In the genomic region with DNA sequence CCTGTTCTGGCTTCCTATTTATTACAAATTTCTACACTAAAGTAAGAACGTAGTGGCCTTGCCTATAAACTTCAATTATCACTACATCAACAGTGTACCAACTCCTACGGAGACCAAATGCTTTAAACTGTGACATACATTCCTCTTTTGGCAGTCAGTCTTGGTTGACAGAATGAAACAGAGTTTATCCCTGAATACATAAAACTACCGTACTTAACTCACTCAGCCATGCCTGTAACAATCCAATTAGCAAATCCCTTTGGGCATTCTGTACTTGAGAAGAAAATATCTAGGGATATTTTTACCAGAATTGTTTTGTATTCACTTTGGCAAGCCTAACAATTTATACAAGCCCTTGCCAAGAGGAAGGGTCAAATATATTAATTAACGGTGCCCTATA, we compare ENCODE assay signal across 33 mouse cellular contexts.
DNase-seq lines count a peak whose midpoint lies in the region; ATAC-seq lines count a peak whose summit lies in the region.
"Had no signal": no experiment of that assay in that cellular context is flagged by ENCODE, and none has a peak within 500 bp of the region (broad histone marks: within the 10 kb centered on the region; RNA-seq: fewer than 3 reads in every experiment).

No protein-coding gene starts in this region.

- H3K9ac ChIP-seq in hindbrain, embryonic 16.5 days (ENCODE audit: low read depth, low read length) = no peak overlapping the region
- H3K9ac ChIP-seq in hindbrain, embryonic 12.5 days = no peak overlapping the region
- H3K9ac ChIP-seq in midbrain, embryonic 12.5 days (replicated peaks) = no peak overlapping the region
- H3K9ac ChIP-seq in midbrain, embryonic 15.5 days = no peak overlapping the region
- no peak overlapping the region for H3K9ac ChIP-seq in kidney, embryonic 14.5 days (ENCODE audit: low read depth, low read length)
- H3K9ac ChIP-seq: embryonic facial prominence, embryonic 13.5 days; forebrain, embryonic 12.5 days; heart, embryonic 13.5 days; limb, embryonic 15.5 days; liver, embryonic 13.5 days; neural tube, embryonic 12.5 days; stomach, embryonic 15.5 days had no signal

- no peaks in the 10 kb centered on the region for H3K9me3 ChIP-seq in hindbrain, embryonic 16.5 days (ENCODE audit: control insufficient read depth, low read length)
- H3K9me3 ChIP-seq in hindbrain, embryonic 12.5 days (replicated peaks) = no peaks in the 10 kb centered on the region
- no peaks in the 10 kb centered on the region for H3K9me3 ChIP-seq in midbrain, embryonic 12.5 days
- H3K9me3 ChIP-seq in midbrain, embryonic 15.5 days = no peaks in the 10 kb centered on the region
- H3K9me3 ChIP-seq in kidney, embryonic 14.5 days (ENCODE audit: control insufficient read depth, low read length) = no peaks in the 10 kb centered on the region
- H3K9me3 ChIP-seq: embryonic facial prominence, embryonic 13.5 days; forebrain, embryonic 12.5 days; heart, embryonic 13.5 days; limb, embryonic 10.5 days; limb, embryonic 15.5 days; liver, embryonic 13.5 days; neural tube, embryonic 12.5 days; stomach, embryonic 15.5 days had no signal

- no peak overlapping the region for H3K27ac ChIP-seq in hindbrain, embryonic 16.5 days (ENCODE audit: low read depth, low read length)
- no peak overlapping the region for H3K27ac ChIP-seq in hindbrain, embryonic 12.5 days
- H3K27ac ChIP-seq in midbrain, embryonic 12.5 days (replicated peaks) = no peak overlapping the region
- H3K27ac ChIP-seq in midbrain, embryonic 15.5 days = no peak overlapping the region
- no peak overlapping the region for H3K27ac ChIP-seq in kidney, embryonic 14.5 days (ENCODE audit: low read depth, low read length)
- H3K27ac ChIP-seq: embryonic facial prominence, embryonic 13.5 days; forebrain, embryonic 12.5 days; gastrocnemius, adult 2 months; heart, adult 2 months; heart, embryonic 13.5 days; limb, embryonic 10.5 days; limb, embryonic 15.5 days; liver, embryonic 13.5 days; neural tube, embryonic 12.5 days; stomach, embryonic 15.5 days had no signal

- no peaks in the 10 kb centered on the region for H3K36me3 ChIP-seq in hindbrain, embryonic 16.5 days (ENCODE audit: control insufficient read depth, insufficient read depth, low read length)
- H3K36me3 ChIP-seq in hindbrain, embryonic 12.5 days = no peaks in the 10 kb centered on the region
- no peaks in the 10 kb centered on the region for H3K36me3 ChIP-seq in midbrain, embryonic 12.5 days
- H3K36me3 ChIP-seq in midbrain, embryonic 15.5 days (replicated peaks) = no peaks in the 10 kb centered on the region
- no peaks in the 10 kb centered on the region for H3K36me3 ChIP-seq in kidney, embryonic 14.5 days (ENCODE audit: control insufficient read depth, insufficient read depth, low read length)
- H3K36me3 ChIP-seq: embryonic facial prominence, embryonic 13.5 days; forebrain, embryonic 12.5 days; heart, embryonic 13.5 days; limb, embryonic 10.5 days; limb, embryonic 15.5 days; liver, embryonic 13.5 days; neural tube, embryonic 12.5 days; stomach, embryonic 15.5 days had no signal

- no peak for DNase-seq in right cerebral cortex, postnatal 4 days
- DNase-seq: adrenal gland, adult 2 months; adrenal gland, postnatal 36 days; B cell, adult 2 months; cerebellum, adult 8-10 months; cerebellum, postnatal 25 days; gastrocnemius, adult 2 months; gastrocnemius, postnatal 36 days; heart, adult 2 months; heart, postnatal 10 days; kidney, adult 8-10 months; kidney, postnatal 10 days; layer of hippocampus, adult 9-11 months; liver, embryonic 13.5 days; lung, adult 2 months; lung, postnatal 10 days; right cerebral cortex, postnatal 14 days had no signal

- ATAC-seq in hindbrain, embryonic 16.5 days = peak; percentile 27; the same call in 1 of the 2 replicates
- ATAC-seq in hindbrain, embryonic 12.5 days (ENCODE audit: low FRiP score) = no peak
- peak; percentile 66 for ATAC-seq in midbrain, embryonic 12.5 days (ENCODE audit: low FRiP score, low read depth)
- ATAC-seq in midbrain, embryonic 15.5 days (replicated peaks) = peak; percentile 52; the same call in 1 of the 2 replicates
- no peak for ATAC-seq in kidney, embryonic 14.5 days (ENCODE audit: low FRiP score, low TSS enrichment)
- ATAC-seq: activated CD4-positive, CD25-positive, alpha-beta regulatory T cell, adult 4 months; intestine, embryonic 16.5 days had no signal

- 48% methylated on average over 4 of the region's 4 CpGs for WGBS in hindbrain, embryonic 16.5 days
- 71% methylated on average over 4 of the region's 4 CpGs for WGBS in hindbrain, embryonic 12.5 days
- WGBS in midbrain, embryonic 12.5 days = 45% methylated on average over 4 of the region's 4 CpGs
- 34% methylated on average over 4 of the region's 4 CpGs for WGBS in midbrain, embryonic 15.5 days
- WGBS in kidney, embryonic 14.5 days = 54% methylated on average over 4 of the region's 4 CpGs

- no peak overlapping the region for H3K4me3 ChIP-seq in hindbrain, embryonic 16.5 days (ENCODE audit: low read length)
- H3K4me3 ChIP-seq in hindbrain, embryonic 12.5 days = no peak overlapping the region
- no peak overlapping the region for H3K4me3 ChIP-seq in midbrain, embryonic 12.5 days
- no peak overlapping the region for H3K4me3 ChIP-seq in midbrain, embryonic 15.5 days
- H3K4me3 ChIP-seq in kidney, embryonic 14.5 days (ENCODE audit: low read length) = no peak overlapping the region
- H3K4me3 ChIP-seq: embryonic facial prominence, embryonic 13.5 days; erythroblast, embryonic 14.5 days; forebrain, embryonic 12.5 days; gastrocnemius, adult 2 months; heart, adult 2 months; heart, embryonic 13.5 days; limb, embryonic 10.5 days; limb, embryonic 15.5 days; liver, embryonic 13.5 days; myocyte; neural tube, embryonic 12.5 days; stomach, embryonic 15.5 days had no signal

- H3K27me3 ChIP-seq in hindbrain, embryonic 16.5 days (replicated peaks; ENCODE audit: control insufficient read depth, insufficient read depth, low read length) = no peaks in the 10 kb centered on the region
- H3K27me3 ChIP-seq in hindbrain, embryonic 12.5 days = no peaks in the 10 kb centered on the region
- H3K27me3 ChIP-seq in midbrain, embryonic 12.5 days = peaks cover 9% of the 10 kb centered on the region
- H3K27me3 ChIP-seq in midbrain, embryonic 15.5 days (replicated peaks) = no peaks in the 10 kb centered on the region
- no peaks in the 10 kb centered on the region for H3K27me3 ChIP-seq in kidney, embryonic 14.5 days (ENCODE audit: control insufficient read depth, insufficient read depth, low read length)
- H3K27me3 ChIP-seq: embryonic facial prominence, embryonic 13.5 days; forebrain, embryonic 12.5 days; heart, embryonic 13.5 days; limb, embryonic 15.5 days; liver, embryonic 13.5 days; neural tube, embryonic 12.5 days; stomach, embryonic 15.5 days had no signal

- H3K4me2 ChIP-seq in hindbrain, embryonic 16.5 days (ENCODE audit: low read length) = no peak overlapping the region
- no peak overlapping the region for H3K4me2 ChIP-seq in hindbrain, embryonic 12.5 days (replicated peaks)
- no peak overlapping the region for H3K4me2 ChIP-seq in midbrain, embryonic 12.5 days (replicated peaks)
- no peak overlapping the region for H3K4me2 ChIP-seq in midbrain, embryonic 15.5 days
- H3K4me2 ChIP-seq in kidney, embryonic 14.5 days (replicated peaks; ENCODE audit: low read depth, low read length) = no peak overlapping the region
- H3K4me2 ChIP-seq: embryonic facial prominence, embryonic 13.5 days; forebrain, embryonic 12.5 days; heart, embryonic 13.5 days; limb, embryonic 15.5 days; liver, embryonic 13.5 days; neural tube, embryonic 12.5 days; stomach, embryonic 15.5 days had no signal

- H3K4me1 ChIP-seq in hindbrain, embryonic 16.5 days (ENCODE audit: control insufficient read depth, insufficient read depth, low read depth, low read length) = no peaks in the 10 kb centered on the region
- H3K4me1 ChIP-seq in hindbrain, embryonic 12.5 days = no peaks in the 10 kb centered on the region
- no peaks in the 10 kb centered on the region for H3K4me1 ChIP-seq in midbrain, embryonic 12.5 days
- H3K4me1 ChIP-seq in midbrain, embryonic 15.5 days = no peaks in the 10 kb centered on the region
- no peaks in the 10 kb centered on the region for H3K4me1 ChIP-seq in kidney, embryonic 14.5 days (ENCODE audit: control insufficient read depth, insufficient read depth, low read length)
- H3K4me1 ChIP-seq: embryonic facial prominence, embryonic 13.5 days; forebrain, embryonic 12.5 days; heart, embryonic 13.5 days; limb, embryonic 10.5 days; limb, embryonic 15.5 days; liver, embryonic 13.5 days; neural tube, embryonic 12.5 days; stomach, embryonic 15.5 days had no signal

Comparison
In these comparisons a context has a peak if more than half of its experiments do, and no peak if none do; other contexts are left out.
1. ATAC-seq: peak in hindbrain, embryonic 16.5 days (single experiment), midbrain, embryonic 12.5 days (single experiment) and midbrain, embryonic 15.5 days (single experiment); none in hindbrain, embryonic 12.5 days (single experiment) and kidney, embryonic 14.5 days (single experiment).